Mouse (Mus musculus): ENCODE data around the gene Six1. TPM values are rescaled to one million over a fixed set of nuclear protein-coding genes. Genes with fewer than 3 reads are reported as not detected.
"Not testable (repeated sequence)": the region's sequence is repeated elsewhere in the genome, so short reads cannot be mapped to it uniquely, and the experiment has no call there.

The Six1 gene
- polyA plus RNA-seq, 1 experiment from 2014 or later, result 2.3 TPM

DNA sequence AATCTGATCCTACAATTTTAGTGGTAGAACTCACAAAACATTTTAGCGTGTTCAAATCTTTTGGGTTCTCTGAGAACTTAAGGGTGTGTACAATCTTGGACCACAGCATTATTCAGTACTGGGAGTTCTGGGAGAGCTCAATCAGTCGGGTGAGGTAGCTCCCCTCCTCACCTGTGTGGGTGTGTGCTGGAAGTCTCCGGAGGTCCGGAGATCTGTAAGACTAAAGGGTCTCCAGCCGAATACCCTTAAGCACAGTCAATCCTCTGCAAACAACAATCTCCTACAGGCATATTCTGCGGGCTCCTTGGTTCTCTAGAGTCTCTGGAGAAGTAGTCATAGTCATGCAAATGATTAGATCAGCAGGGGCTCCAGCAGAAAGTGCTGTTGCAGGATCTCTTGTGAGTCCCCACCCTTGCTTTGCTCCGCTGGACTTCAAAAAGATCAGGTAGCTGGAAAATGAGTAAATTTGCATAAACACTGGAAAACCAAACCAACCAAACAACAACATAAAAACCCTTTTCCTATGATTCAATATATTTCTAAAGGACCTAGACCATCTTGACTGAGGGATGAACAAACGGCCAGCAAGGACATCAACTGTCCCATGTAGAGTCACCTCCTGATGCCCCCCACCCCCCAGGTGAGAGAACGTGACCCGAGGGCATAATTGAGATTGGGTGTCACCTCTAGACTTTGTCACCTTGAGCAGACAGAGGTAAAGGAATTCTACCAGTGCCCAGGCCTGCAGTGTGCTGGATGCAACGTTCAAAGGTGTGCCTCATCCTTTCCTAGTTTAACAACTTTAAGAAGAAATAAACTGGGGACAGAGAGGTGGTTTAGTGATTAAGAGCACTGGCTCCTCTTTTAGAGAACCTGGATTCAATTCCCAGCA lies 32.3 kb upstream of the Six1 start:
- Histone ChIP-seq H3K27me3 (ENCODE audit: control insufficient read depth, insufficient read depth, low read length) (no peaks in the 10 kb centered on the region), H3K9me3 (replicated peaks; ENCODE audit: control insufficient read depth, low read length) (no peaks in the 10 kb centered on the region), H3K9ac (ENCODE audit: low read depth, low read length) (no peak overlapping the region), H3K27ac (ENCODE audit: low read depth, low read length) (no peak overlapping the region), H3K4me3 (ENCODE audit: low read depth, low read length) (no peak overlapping the region), H3K36me3 (ENCODE audit: control insufficient read depth, insufficient read depth, low read length) (no peaks in the 10 kb centered on the region), H3K4me1 (ENCODE audit: control insufficient read depth, insufficient read depth, low read length) (no peaks in the 10 kb centered on the region), H3K4me2 (no peak overlapping the region)
- ATAC-seq (replicated peaks; ENCODE audit: insufficient number of reproducible peaks, low FRiP score, low TSS enrichment), result no peak
- 29% methylated on average over 11 of the region's 11 CpGs for WGBS (ENCODE audit: insufficient replicate concordance)

DNA sequence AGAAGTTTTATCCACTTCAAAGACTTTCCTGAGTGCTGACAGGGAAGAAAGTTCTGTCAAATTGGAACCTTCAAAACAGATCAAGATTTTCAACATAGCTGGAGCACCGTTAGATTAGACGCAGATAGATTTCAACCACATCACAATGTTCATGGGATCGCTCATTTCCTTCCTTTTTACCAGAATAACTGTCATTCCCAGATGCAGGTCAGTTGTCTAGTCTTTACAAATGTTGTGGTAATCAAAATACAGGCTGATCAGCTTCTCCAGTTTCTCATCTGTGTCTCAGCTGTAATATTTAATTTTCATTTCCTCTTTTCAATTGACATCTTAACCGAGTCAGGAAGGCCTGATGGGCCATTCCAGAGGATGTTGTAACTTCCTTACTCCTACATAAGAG lies 30.1 kb upstream of the Six1 start:
- H3K27me3 ChIP-seq (ENCODE audit: control insufficient read depth, insufficient read depth, low read length), result no peaks in the 10 kb centered on the region
- WGBS (ENCODE audit: insufficient replicate concordance), result 77% methylated on average over 4 of the region's 4 CpGs
- no peaks in the 10 kb centered on the region for H3K36me3 ChIP-seq (ENCODE audit: control insufficient read depth, insufficient read depth, low read length)
- H3K9me3 ChIP-seq (replicated peaks; ENCODE audit: control insufficient read depth, low read length), result no peaks in the 10 kb centered on the region
- H3K4me3 ChIP-seq (ENCODE audit: low read depth, low read length), result no peak overlapping the region
- ATAC-seq (replicated peaks; ENCODE audit: insufficient number of reproducible peaks, low FRiP score, low TSS enrichment), result no peak
- H3K4me1 ChIP-seq (ENCODE audit: control insufficient read depth, insufficient read depth, low read length), result no peaks in the 10 kb centered on the region
- no peak overlapping the region for H3K4me2 ChIP-seq
- H3K27ac ChIP-seq (ENCODE audit: low read depth, low read length), result no peak overlapping the region
- H3K9ac ChIP-seq (ENCODE audit: low read depth, low read length), result no peak overlapping the region

DNA sequence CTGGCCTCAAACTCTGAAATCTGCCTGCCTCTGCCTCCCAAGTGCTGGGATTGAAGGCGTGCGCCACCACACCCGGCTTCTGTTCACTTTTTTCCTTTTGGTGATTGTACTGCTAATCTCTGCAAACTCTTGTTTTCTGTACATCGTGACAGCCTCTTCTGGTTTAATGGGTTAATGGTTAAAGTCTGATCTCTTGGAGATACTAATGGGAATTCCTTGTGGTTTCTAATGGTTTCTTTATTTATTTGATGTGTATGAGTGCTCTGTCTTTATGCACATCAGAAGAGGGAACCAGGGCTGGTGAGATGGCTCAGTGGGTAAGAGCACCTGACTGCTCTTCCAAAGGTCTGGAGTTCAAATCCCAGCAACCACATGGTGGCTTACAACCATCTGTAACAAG lies 28.1 kb upstream of the Six1 start:
- not testable (repeated sequence) for H3K27ac ChIP-seq (ENCODE audit: low read depth, low read length); H3K36me3 ChIP-seq (ENCODE audit: control insufficient read depth, insufficient read depth, low read length); H3K9ac ChIP-seq (ENCODE audit: low read depth, low read length); H3K4me1 ChIP-seq (ENCODE audit: control insufficient read depth, insufficient read depth, low read length); H3K4me2 ChIP-seq; H3K27me3 ChIP-seq (ENCODE audit: control insufficient read depth, insufficient read depth, low read length); H3K9me3 ChIP-seq (replicated peaks; ENCODE audit: control insufficient read depth, low read length); ATAC-seq (replicated peaks; ENCODE audit: insufficient number of reproducible peaks, low FRiP score, low TSS enrichment); H3K4me3 ChIP-seq (ENCODE audit: low read depth, low read length)
- WGBS (ENCODE audit: insufficient replicate concordance), result 89% methylated on average over 4 of the region's 4 CpGs

DNA sequence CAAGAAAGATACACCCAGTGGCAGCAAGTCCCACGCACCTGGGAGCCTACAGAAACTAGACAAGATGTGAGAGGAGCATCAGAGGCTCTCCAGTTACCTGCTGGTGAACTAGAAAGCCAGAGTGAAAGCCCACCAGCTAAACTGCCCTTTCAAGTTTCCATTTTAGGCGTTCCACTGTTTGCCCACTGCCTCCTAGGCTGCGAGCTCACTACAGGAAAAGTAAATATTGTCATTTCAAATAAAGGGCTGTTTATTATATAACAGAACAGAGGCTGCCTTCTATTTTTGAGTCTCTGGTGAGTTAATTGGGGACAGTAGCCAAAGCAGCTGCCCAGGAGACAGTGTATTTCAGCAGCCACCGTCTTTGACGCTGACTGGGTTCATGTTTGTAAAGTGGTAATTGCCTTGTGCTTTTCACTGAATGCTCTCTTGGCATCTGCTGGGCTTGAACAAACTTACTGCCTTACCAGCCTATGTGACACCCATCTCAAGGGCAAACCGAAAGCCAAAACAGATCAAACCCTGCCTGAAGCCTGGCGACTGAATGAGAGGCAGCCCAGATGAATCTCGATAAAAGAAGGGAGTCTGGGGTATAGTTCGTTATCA lies 7.2 kb upstream of the Six1 start:
- Histone ChIP-seq H3K9me3 (replicated peaks; ENCODE audit: control insufficient read depth, low read length) (no peaks in the 10 kb centered on the region), H3K27me3 (ENCODE audit: control insufficient read depth, insufficient read depth, low read length) (0 out of 2 replicates have a peak, but pooled peaks cover 2% of the 10 kb centered on the region), H3K9ac (ENCODE audit: low read depth, low read length) (no peak overlapping the region), H3K4me1 (ENCODE audit: control insufficient read depth, insufficient read depth, low read length) (no peaks in the 10 kb centered on the region), H3K4me3 (ENCODE audit: low read depth, low read length) (no peak overlapping the region), H3K4me2 (no peak overlapping the region), H3K36me3 (ENCODE audit: control insufficient read depth, insufficient read depth, low read length) (no peaks in the 10 kb centered on the region), H3K27ac (ENCODE audit: low read depth, low read length) (no peak overlapping the region)
- 50% methylated on average over 9 of the region's 9 CpGs for WGBS (ENCODE audit: insufficient replicate concordance)
- no peak for ATAC-seq (replicated peaks; ENCODE audit: insufficient number of reproducible peaks, low FRiP score, low TSS enrichment)

DNA sequence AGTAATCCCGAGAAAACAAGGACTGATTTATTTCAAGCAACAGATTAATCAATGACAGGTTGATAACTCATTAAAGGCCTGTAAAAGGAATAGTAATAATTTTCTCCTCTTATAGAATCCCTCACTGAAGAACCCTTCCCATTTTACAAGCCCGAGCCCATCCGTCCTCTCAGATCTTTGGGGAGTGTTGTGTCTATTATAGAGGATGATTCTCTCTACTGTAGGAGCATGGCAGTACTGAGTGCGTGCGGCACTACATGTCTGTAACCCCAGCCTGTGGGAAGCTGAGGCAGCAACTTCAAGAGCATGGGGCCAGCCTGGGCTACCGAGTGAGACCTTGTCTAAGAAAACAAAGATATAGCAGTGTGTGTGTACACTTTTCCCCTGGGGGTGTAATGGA lies 3.8 kb upstream of the Six1 start:
- 0 out of 2 replicates have a peak, but pooled peaks cover 8% of the 10 kb centered on the region for H3K4me1 ChIP-seq (ENCODE audit: control insufficient read depth, insufficient read depth, low read length)
- H3K9me3 ChIP-seq (replicated peaks; ENCODE audit: control insufficient read depth, low read length), result no peaks in the 10 kb centered on the region
- H3K36me3 ChIP-seq (ENCODE audit: control insufficient read depth, insufficient read depth, low read length), result no peaks in the 10 kb centered on the region
- H3K9ac ChIP-seq (ENCODE audit: low read depth, low read length), result no peak overlapping the region
- no peak overlapping the region for H3K4me2 ChIP-seq
- no peak overlapping the region for H3K4me3 ChIP-seq (ENCODE audit: low read depth, low read length)
- ATAC-seq (replicated peaks; ENCODE audit: insufficient number of reproducible peaks, low FRiP score, low TSS enrichment), result no peak
- H3K27me3 ChIP-seq (ENCODE audit: control insufficient read depth, insufficient read depth, low read length), result peaks cover 17% of the 10 kb centered on the region
- whole genome bisulfite sequencing (ENCODE audit: insufficient replicate concordance), result 84% methylated on average over 6 of the region's 6 CpGs
- H3K27ac ChIP-seq (ENCODE audit: low read depth, low read length), result no peak overlapping the region

DNA sequence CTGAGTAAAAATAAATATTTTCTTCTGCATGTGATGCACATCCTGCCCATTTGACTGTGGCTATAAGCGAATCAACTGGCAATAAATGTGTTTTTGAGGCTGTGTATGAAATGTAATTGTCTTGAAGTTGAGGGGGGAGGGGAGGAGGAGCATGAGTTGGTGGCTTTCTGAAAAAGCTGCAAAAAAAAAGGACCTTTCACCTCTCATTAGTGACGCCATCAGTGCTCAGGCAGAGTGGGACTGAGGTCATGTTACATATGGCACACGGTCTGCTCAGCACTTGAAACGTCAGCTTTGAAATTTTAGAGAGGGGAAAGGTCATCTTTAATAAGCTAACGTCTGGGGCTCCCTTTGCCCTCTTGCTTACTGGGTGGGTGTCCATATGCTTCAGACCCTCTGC lies 1.8 kb upstream of the Six1 start:
- H3K36me3 ChIP-seq (ENCODE audit: control insufficient read depth, insufficient read depth, low read length), result no peaks in the 10 kb centered on the region
- H3K9me3 ChIP-seq (replicated peaks; ENCODE audit: control insufficient read depth, low read length), result no peaks in the 10 kb centered on the region
- no peak overlapping the region for H3K4me3 ChIP-seq (ENCODE audit: low read depth, low read length)
- no peak overlapping the region for H3K9ac ChIP-seq (ENCODE audit: low read depth, low read length)
- H3K4me2 ChIP-seq, result no peak overlapping the region
- 24% methylated on average over 5 of the region's 5 CpGs for WGBS (ENCODE audit: insufficient replicate concordance)
- 0 out of 2 replicates have a peak, but pooled peaks cover 8% of the 10 kb centered on the region for H3K4me1 ChIP-seq (ENCODE audit: control insufficient read depth, insufficient read depth, low read length)
- no peak overlapping the region for H3K27ac ChIP-seq (ENCODE audit: low read depth, low read length)
- ATAC-seq (replicated peaks; ENCODE audit: insufficient number of reproducible peaks, low FRiP score, low TSS enrichment), result no peak
- peaks cover 35% of the 10 kb centered on the region for H3K27me3 ChIP-seq (ENCODE audit: control insufficient read depth, insufficient read depth, low read length)

DNA sequence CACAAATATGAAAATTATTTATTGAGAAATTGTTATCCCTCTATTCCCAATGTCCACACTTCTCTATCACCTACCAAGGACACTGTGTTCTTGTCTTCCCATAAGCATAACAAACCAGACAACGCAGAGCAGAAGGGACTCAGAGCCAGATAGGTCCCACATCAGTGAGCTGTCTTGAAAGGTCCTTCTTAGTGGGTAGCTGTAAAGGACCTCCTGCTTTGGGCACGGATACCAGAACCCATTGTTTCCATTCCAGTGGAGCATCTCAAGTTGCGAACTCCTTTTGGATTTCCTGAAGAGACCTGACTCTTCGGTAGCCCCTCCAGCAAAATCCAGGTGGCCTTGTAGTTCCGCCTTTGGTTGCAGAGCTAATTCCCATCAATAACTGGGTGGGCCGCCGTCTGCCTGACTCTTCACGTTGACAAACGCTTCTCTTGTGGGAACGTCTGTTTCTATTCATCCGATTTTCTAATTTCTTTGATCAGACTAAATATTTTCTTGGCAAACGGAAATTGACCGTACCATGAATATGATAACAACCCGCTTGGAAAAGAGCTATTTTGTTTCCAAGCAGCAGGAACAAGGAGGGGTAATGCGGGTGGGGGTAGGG lies 994 bp upstream of the Six1 start:
- H3K9ac ChIP-seq (ENCODE audit: low read depth, low read length), result no peak overlapping the region

DNA sequence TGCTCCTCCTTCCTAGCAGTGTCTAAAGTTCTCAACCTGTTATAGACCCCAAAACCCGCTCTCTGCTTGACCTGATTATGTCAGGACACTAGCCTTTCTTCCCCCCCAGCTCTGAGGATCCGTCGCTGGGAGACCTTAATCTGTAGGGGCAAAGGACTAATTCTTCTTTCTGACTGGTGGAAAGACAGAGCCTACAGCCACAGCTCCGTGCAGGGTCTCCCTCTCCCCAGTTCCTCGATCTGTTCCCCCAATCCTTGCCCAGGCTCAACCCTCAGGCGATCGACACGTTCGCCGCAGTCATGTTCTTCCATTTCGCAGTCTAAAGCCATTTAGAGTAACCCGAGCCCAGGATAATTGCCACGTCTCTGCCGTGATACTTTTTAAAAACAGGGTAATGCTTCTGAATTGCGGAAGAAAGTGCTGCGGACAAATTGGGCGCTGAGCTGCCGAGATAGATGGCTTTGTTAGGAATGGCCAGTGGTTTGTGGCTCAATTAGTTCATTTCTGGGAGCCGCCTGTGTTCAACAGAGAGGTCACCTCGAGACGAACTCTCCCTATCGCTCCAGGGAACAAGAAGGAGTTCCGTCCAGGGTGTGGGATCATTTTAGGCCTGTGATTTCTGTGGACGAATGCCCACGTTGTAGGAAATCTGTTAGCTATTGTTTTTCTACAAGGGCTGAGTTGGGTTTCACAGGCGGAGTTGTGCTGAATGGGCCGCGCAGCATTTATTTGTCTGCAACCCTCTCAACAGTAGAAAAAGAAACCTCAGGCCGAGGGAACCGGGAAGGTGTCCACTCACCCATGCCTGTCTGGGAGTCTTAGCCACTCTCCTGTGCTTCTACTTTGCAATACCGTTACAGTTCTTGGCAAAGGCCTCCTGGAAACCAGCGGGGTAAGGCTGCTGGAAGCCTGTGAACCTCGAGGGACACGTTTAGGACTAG lies 766 bp downstream of the Six1 start:
- Histone ChIP-seq H3K4me3 (ENCODE audit: low read depth, low read length) (peak overlapping the region; percentile 66), H3K9me3 (replicated peaks; ENCODE audit: control insufficient read depth, low read length) (no peaks in the 10 kb centered on the region), H3K27me3 (ENCODE audit: control insufficient read depth, insufficient read depth, low read length) (peaks cover 59% of the 10 kb centered on the region), H3K4me1 (ENCODE audit: control insufficient read depth, insufficient read depth, low read length) (0 out of 2 replicates have a peak, but pooled peaks cover 8% of the 10 kb centered on the region), H3K27ac (ENCODE audit: low read depth, low read length) (no peak overlapping the region), H3K36me3 (ENCODE audit: control insufficient read depth, insufficient read depth, low read length) (no peaks in the 10 kb centered on the region), H3K4me2 (peak overlapping the region; percentile 94), H3K9ac (ENCODE audit: low read depth, low read length) (no peak overlapping the region)
- WGBS (ENCODE audit: insufficient replicate concordance), result 3% methylated on average over 34 of the region's 34 CpGs
- ATAC-seq (replicated peaks; ENCODE audit: insufficient number of reproducible peaks, low FRiP score, low TSS enrichment), result no peak

More for the DNA sequence above, 994 bp upstream of the Six1 start:
- 22% methylated on average over 15 of the region's 15 CpGs for WGBS (ENCODE audit: insufficient replicate concordance)
- no peak for ATAC-seq (replicated peaks; ENCODE audit: insufficient number of reproducible peaks, low FRiP score, low TSS enrichment)
- peak overlapping the region; percentile 94 for H3K4me2 ChIP-seq
- no peaks in the 10 kb centered on the region for H3K9me3 ChIP-seq (replicated peaks; ENCODE audit: control insufficient read depth, low read length)
- peak overlapping the region; percentile 66; the same call in 1 of the 2 replicates for H3K4me3 ChIP-seq (ENCODE audit: low read depth, low read length)
- H3K4me1 ChIP-seq (ENCODE audit: control insufficient read depth, insufficient read depth, low read length), result 0 out of 2 replicates have a peak, but pooled peaks cover 8% of the 10 kb centered on the region
- peaks cover 43% of the 10 kb centered on the region for H3K27me3 ChIP-seq (ENCODE audit: control insufficient read depth, insufficient read depth, low read length)
- H3K36me3 ChIP-seq (ENCODE audit: control insufficient read depth, insufficient read depth, low read length), result no peaks in the 10 kb centered on the region
- H3K27ac ChIP-seq (ENCODE audit: low read depth, low read length), result no peak overlapping the region

Data from heart, embryonic 11.5 days (tissue).